Mouse (Mus musculus) MEL-GATA-1-ER (cell line): ENCODE measurements around the gene Gm47841.

ENCODE experiments used
- DNase-seq: peaks from one replicate; pipeline ENCODE4 v3.0.0-alpha.2; 2012; ENCODE audit warnings: low read depth; ENCODE audit errors: extremely low read depth

The Gm47841 gene

GRCm38 (mm10) chr15:101044531-101044930 is 2.7 kb downstream of the Gm47841 start:
- DNase-seq: no peak

GRCm38 (mm10) chr15:101042613-101043012 is 4.6 kb downstream of the Gm47841 start:
- DNase-seq: peak; percentile 43

DNA sequence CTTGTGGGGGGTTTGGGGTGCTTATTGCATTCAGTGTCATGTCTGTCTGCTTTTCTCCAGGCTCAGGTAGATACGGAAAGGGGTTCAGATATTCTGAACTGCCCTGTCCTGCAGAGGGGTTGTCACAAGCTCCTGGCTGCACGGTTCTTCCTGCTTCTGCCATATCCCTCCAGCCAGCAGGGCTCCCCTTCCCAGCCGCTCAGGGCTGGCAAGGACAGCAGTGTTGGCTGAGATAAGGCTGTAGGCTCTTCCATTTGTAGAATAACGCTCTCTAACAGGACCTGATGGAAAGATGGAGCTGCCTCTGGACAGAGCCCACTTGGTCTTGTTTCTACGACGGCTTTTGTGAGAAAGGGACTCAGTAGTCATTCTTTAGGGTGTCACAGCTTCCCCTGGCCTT is 5.2 kb downstream of the Gm47841 start:
- no peak for DNase-seq

- DNase-seq: no peak
Measured at GRCm38 (mm10) chr15:101039651-101040050, 7.5 kb downstream of the Gm47841 start.

- no peak for DNase-seq
Measured at GRCm38 (mm10) chr15:101028960-101029359, 18.2 kb downstream of the Gm47841 start.

GRCm38 (mm10) chr15:101011352-101011751 is 35.8 kb downstream of the Gm47841 start:
- DNase-seq: peak; percentile 47

- no peak for DNase-seq
Measured at GRCm38 (mm10) chr15:101008386-101009010, 38.7 kb downstream of the Gm47841 start.

- DNase-seq: no peak
Measured at GRCm38 (mm10) chr15:101007236-101007635, 40.0 kb downstream of the Gm47841 start.

- peak; percentile 53 for DNase-seq
Measured at GRCm38 (mm10) chr15:101006251-101007040, 40.8 kb downstream of the Gm47841 start.

DNA sequence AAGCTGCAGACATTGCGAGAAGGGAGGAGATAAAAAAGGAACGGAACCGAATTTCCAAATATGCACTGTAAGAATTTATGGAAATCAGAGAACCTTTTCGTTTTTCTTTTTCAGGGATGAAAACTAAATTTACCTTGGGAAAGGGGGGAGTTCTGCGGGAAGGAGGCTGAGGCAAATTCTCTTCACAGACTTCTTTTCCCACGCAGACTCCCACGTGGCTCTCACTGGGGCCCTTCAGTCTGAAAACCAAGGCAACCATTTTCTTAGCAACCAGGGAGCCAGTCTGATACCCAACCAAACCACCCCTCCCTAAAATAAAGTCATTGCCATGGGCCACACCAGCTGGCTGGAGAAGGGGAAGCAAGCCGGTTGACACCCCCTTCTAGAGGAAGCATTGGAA is 41.5 kb downstream of the Gm47841 start:
- DNase-seq: no peak

DNA sequence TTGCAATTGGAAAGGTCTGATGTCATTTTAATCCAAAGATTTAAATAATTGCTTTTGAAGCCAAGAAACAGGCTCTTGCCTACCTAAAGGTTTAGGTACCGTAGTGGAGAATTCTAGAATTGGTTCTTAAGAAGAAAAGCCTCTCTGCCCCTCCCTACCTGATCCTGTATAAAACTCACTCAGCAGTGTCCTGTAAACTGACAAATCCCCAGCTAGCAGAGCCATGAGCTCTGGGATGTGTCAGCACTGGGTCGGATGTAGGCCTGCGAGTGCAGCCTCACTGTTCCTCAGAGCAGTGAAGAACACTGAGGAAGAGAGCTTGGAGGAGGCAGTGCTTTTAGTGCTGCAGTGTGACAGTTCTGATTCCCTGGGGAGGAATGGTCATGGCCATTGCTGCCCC is 42.7 kb downstream of the Gm47841 start:
- DNase-seq: no peak

- DNase-seq: no peak
Measured at GRCm38 (mm10) chr15:101002466-101002865, 44.7 kb downstream of the Gm47841 start.

GRCm38 (mm10) chr15:101001685-101002084 is 45.5 kb downstream of the Gm47841 start:
- DNase-seq: no peak

DNA sequence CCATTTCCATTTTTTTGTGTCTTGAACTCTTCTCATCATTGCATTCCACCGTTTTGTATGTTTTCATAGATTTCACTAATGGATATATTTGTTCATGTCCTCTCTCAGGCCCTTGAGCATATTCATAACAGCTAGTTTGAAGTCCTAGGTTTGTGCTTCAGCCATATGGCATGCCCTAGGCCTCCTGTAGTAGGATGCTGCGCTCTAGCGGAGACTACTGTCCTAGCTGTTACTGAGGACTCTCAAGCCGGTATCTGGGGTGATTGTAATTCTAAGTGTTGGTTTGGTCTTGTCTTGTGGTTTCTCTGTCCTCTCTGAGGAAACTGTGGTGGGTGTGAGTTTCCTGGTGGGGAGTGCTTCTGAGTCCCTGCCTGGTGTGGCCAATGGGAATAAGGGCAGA is 50.1 kb downstream of the Gm47841 start:
- no peak for DNase-seq
